Mouse (Mus musculus) forebrain, embryonic 16.5 days (tissue): Measurements from ENCODE around the gene Cyp27b1. TPM values are rescaled to one million over a fixed set of nuclear protein-coding genes. Genes with fewer than 3 reads are reported as not detected.

ENCODE experiments used
- ATAC-seq: fragments of 200-750 bp; cut with Nextera tagmentation; 2 replicates; pipeline ENCODE4 v1.8.0; 2017; ENCODE audit warnings: mild to moderate bottlenecking, moderate library complexity
- H3K27ac ChIP-seq: fragments of 300-500 bp; sonication (generic); 2 replicates; pipeline ENCODE4 v1.5.1; 2014; ENCODE audit warnings: low read length, control low read depth
- H3K27me3 ChIP-seq: fragments of 300-500 bp; sonication (generic); replicated peaks from 2 replicates; pipeline ENCODE4 v1.6.1; 2014; ENCODE audit warnings: low read length; ENCODE audit not compliant: control insufficient read depth, insufficient read depth
- H3K36me3 ChIP-seq: fragments of 300-500 bp; sonication (generic); 2 replicates; pipeline ENCODE4 v1.6.1; 2014; ENCODE audit not compliant: control insufficient read depth, insufficient read depth
- H3K4me1 ChIP-seq: fragments of 300-500 bp; sonication (generic); replicated peaks from 2 replicates; pipeline ENCODE4 v1.6.1; 2014; ENCODE audit warnings: low read length; ENCODE audit not compliant: control insufficient read depth, insufficient read depth
- H3K4me2 ChIP-seq: fragments of 300-500 bp; sonication (generic); 2 replicates; pipeline ENCODE4 v1.6.1; 2014; ENCODE audit warnings: mild to moderate bottlenecking, low read length, control low read depth
- H3K4me3 ChIP-seq: fragments of 300-500 bp; sonication (generic); replicated peaks from 2 replicates; pipeline ENCODE4 v1.5.1; 2014; ENCODE audit warnings: mild to moderate bottlenecking, low read length, control low read depth
- H3K9ac ChIP-seq: fragments of 300-500 bp; sonication (generic); replicated peaks from 2 replicates; pipeline ENCODE4 v1.6.1; 2014; ENCODE audit warnings: low read depth, low read length, control low read depth
- H3K9me3 ChIP-seq: fragments of 300-500 bp; sonication (generic); 2 replicates; pipeline ENCODE4 v1.6.1; 2016; ENCODE audit warnings: low read length; ENCODE audit not compliant: control insufficient read depth
- WGBS: fragments of 180-500 bp; shearing (Covaris S2); extraction: QIAGEN DNeasy Blood & Tissue Kit; methylation state at CpG from one replicate; pipeline ENCODE4 v1.1.7; 2014; 5-methylcytosine and 5-hydroxymethylcytosine counted together
- microRNA counts: library from miRNA; unstranded; fragments of <30 nt; microRNA quantifications from one replicate; lab custom pipeline; 2016
- microRNA-seq: library from miRNA; unstranded; fragments of <30 nt; microRNA quantifications from one replicate; pipeline ENCODE4, GENCODE M21; 2017
- polyA plus RNA-seq: library from polyadenylated mRNA; unstranded; fragments of >200 nt; fragmentation: Nextera tagmentation; extraction: Ambion mirVana; gene quantifications from 2 replicates; pipeline ENCODE4 v1.2.1, GENCODE M21; 2015

The Cyp27b1 gene
- polyA plus RNA-seq, 1 experiment from 2014 or later = 0.20 TPM

DNA sequence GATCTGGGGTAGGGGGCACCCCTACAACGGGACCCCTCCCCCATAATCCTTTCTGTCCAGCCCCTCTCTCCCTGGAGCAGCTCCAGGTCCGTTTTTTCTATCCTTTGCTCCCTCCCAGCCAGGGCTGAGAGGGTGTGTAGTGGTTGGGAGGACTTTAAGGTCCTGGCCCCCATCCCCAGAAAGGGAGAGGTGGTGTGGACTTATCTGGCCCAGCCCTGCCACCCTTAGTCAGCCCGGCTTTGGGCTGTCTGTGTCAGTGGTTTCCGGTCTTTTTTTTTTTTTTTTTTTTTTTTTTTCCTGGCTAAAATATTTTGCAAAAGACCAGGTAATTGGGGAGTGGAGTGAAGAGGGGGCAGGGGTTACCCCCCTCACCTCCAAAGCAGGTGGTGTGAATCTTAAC is 44.7 kb downstream of the Cyp27b1 start:
- ATAC-seq = no peak
- H3K9me3 ChIP-seq = no peaks in the 10 kb centered on the region
- H3K4me2 ChIP-seq = no peak overlapping the region
- no peak overlapping the region for H3K9ac ChIP-seq
- H3K27me3 ChIP-seq = peaks cover 36% of the 10 kb centered on the region
- no peak overlapping the region for H3K27ac ChIP-seq
- H3K4me1 ChIP-seq = peaks cover 24% of the 10 kb centered on the region
- WGBS = 56% methylated on average over 4 of the region's 4 CpGs
- H3K4me3 ChIP-seq = no peak overlapping the region
- peaks cover 13% of the 10 kb centered on the region for H3K36me3 ChIP-seq

DNA sequence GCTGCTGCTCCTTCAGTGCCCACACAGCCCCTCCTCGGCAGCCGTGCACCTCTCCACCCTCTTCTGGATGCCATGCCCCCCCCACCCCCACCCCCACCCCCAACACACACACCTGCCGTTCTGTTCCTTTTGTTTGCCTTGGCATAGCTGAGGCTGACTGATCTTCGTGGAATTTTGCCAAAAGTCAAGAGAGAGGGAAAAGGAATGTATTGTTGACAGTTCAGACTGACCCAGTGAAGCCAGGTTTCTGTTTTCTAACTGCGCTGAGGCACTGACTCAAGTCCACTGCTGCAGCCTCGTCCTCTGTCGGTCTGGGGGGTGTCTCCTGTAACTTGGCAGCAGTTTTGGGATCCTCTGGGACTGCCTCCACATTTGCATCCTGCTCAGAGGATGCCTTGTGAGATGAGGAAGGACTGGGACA is 46.3 kb downstream of the Cyp27b1 start:
- peaks cover 27% of the 10 kb centered on the region for H3K27me3 ChIP-seq
- peaks cover 24% of the 10 kb centered on the region for H3K4me1 ChIP-seq
- no peak for ATAC-seq
- H3K9ac ChIP-seq = no peak overlapping the region
- no peak overlapping the region for H3K27ac ChIP-seq
- WGBS = 24% methylated on average over 7 of the region's 7 CpGs
- H3K4me2 ChIP-seq = no peak overlapping the region
- no peaks in the 10 kb centered on the region for H3K9me3 ChIP-seq
- no peak overlapping the region for H3K4me3 ChIP-seq
- peaks cover 12% of the 10 kb centered on the region for H3K36me3 ChIP-seq

DNA sequence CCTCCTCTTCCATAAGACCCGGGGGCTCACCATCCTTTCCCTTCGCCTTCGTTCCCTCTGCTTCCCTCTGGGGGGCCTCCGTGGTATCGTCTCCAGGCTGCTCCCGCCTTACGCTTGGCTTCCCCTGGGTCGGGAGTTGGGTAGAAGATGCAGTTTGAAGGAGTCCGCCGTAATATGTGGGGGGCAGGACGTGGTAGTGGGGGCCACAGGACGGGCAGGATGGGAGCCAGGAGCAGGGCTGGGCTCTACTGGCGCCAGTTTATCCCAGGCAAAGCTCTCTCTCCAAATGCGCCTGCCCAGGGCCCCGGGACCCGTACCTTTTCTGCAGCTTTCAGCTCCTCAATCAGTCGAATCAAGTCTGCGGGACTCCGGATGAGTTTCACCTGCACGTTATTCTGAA is 50.5 kb downstream of the Cyp27b1 start:
- Histone ChIP-seq H3K4me2 (no peak overlapping the region), H3K9ac (no peak overlapping the region), H3K9me3 (no peaks in the 10 kb centered on the region), H3K4me3 (no peak overlapping the region), H3K36me3 (peaks cover 14% of the 10 kb centered on the region), H3K4me1 (peaks cover 6% of the 10 kb centered on the region; the same call in 1 of the 2 replicates), H3K27ac (no peak overlapping the region), H3K27me3 (no peaks in the 10 kb centered on the region)
- ATAC-seq = no peak
- 80% methylated on average over 20 of the region's 20 CpGs for WGBS

DNA sequence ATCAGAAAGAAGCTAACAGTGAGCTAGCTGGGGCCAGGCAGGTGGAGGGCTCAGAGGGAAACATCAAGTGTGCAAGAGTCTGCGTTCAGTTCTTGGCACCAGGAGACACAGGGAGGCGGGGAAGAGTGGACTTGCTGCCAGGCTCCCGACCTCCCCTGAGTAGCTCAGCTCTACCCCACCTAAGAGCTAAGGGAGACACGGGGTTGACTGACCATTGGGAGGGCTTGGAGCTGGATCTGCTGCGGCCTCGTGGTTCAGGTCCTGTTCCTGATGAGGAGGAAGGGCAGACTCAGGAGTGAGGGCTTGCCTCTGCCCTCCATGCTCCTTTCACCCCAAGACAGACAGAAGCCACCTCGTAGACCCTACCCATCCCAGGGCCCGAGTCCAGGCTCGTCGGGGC is 51.1 kb downstream of the Cyp27b1 start:
- no peak overlapping the region for H3K4me3 ChIP-seq
- H3K27me3 ChIP-seq = no peaks in the 10 kb centered on the region
- no peak overlapping the region for H3K27ac ChIP-seq
- 86% methylated on average over 9 of the region's 10 CpGs for WGBS
- no peak overlapping the region for H3K4me2 ChIP-seq
- no peak overlapping the region for H3K9ac ChIP-seq
- no peak for ATAC-seq
- peaks cover 6% of the 10 kb centered on the region; the same call in 1 of the 2 replicates for H3K4me1 ChIP-seq
- no peaks in the 10 kb centered on the region for H3K9me3 ChIP-seq
- H3K36me3 ChIP-seq = peaks cover 14% of the 10 kb centered on the region

DNA sequence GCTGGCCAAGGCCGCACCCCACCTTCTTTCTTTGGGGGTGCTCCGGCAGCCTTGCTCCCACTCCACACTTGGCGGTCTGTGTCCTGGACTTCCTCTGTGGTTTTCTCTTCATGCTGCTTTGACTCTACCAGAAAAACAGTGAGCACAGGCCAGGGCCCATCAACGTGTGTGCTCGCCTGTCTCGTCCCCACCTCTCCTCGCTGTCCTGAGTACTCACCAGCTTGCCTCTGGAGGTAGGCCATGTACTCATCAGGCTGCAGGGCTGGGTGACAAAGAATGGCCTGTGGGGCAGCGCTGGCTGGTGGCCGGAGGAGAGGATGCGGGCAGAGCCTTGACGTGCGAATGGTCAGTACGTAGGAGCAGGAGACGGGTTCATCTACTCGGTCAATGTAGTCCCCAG is 51.8 kb downstream of the Cyp27b1 start:
- no peak for ATAC-seq
- no peaks in the 10 kb centered on the region for H3K9me3 ChIP-seq
- H3K27me3 ChIP-seq = no peaks in the 10 kb centered on the region
- peaks cover 14% of the 10 kb centered on the region for H3K36me3 ChIP-seq
- H3K9ac ChIP-seq = no peak overlapping the region
- 94% methylated on average over 15 of the region's 15 CpGs for WGBS
- H3K27ac ChIP-seq = no peak overlapping the region
- H3K4me1 ChIP-seq = no peaks in the 10 kb centered on the region
- no peak overlapping the region for H3K4me2 ChIP-seq
- no peak overlapping the region for H3K4me3 ChIP-seq

DNA sequence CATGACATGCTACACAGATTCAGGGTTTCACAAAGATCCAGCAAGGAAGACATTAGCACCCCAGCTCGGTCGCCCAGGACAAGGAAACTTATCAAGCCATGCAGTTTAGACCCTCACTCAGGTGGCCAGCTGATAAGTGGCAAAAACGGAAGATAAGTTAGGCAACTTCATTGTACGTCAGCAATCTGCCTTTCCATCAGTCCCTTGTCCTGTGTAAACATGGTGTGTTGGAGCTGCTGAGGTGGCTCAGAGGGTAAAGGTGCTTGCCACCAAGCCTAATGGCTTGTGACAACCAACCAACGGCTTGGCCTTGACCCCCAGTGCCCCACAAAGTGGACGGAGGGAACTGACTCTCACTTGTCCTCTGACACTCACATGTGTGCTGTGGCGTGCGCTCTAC is 52.4 kb downstream of the Cyp27b1 start:
- no peak overlapping the region for H3K9ac ChIP-seq
- H3K27me3 ChIP-seq = no peaks in the 10 kb centered on the region
- 89% methylated on average over 8 of the region's 8 CpGs for WGBS
- H3K27ac ChIP-seq = no peak overlapping the region
- ATAC-seq = no peak
- no peaks in the 10 kb centered on the region for H3K9me3 ChIP-seq
- H3K4me3 ChIP-seq = no peak overlapping the region
- no peak overlapping the region for H3K4me2 ChIP-seq
- no peaks in the 10 kb centered on the region for H3K4me1 ChIP-seq
- peaks cover 14% of the 10 kb centered on the region for H3K36me3 ChIP-seq

DNA sequence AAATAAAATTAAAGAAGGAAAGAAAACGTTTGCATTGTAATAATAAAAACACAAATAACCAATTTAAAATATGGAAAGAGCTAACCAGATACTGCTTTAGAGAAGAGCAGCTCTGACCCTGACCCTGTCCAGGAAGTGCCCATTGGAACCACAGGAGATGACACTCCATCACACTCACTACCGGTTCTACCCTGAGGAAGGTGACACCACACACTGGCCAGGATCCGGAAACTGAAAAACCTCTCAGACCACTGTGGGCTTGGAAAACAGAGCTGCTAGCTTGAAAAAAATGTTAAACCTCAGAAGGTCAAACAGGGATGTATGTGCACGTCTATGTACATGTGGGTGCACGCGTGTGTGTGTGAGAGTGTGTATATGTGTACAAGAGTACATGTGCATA is 53.1 kb downstream of the Cyp27b1 start:
- WGBS = 86% methylated on average over 6 of the region's 6 CpGs
- Histone ChIP-seq H3K27ac (no peak overlapping the region), H3K4me2 (no peak overlapping the region), H3K4me1 (no peaks in the 10 kb centered on the region), H3K9me3 (no peaks in the 10 kb centered on the region), H3K27me3 (no peaks in the 10 kb centered on the region), H3K9ac (no peak overlapping the region), H3K4me3 (no peak overlapping the region), H3K36me3 (peaks cover 9% of the 10 kb centered on the region; the same call in 1 of the 2 replicates)
- no peak for ATAC-seq

MicroRNAs within 50 kb of the gene (microRNA counts, 519-probe panel; counts per million panel counts)
- not detected for microRNA mmu-miR-546 (lab: Ali Mortazavi, UCI)

Small RNAs within 50 kb of the gene (microRNA-seq; reads per million reads assigned to microRNA genes)
- not detected for gene Mir546

Other genes starting within 250 kb of the Cyp27b1 start
- 10.0 and 10.5 TPM in 2 replicates for gene Atp23, start 146.9 kb upstream of the Cyp27b1 start, polyA plus RNA-seq
- gene Ctdsp2, start 69.5 kb upstream of the Cyp27b1 start, polyA plus RNA-seq = 22.9 and 27.6 TPM in 2 replicates
- 0.15 and 0.40 TPM in 2 replicates for gene Avil, start 47.5 kb upstream of the Cyp27b1 start, polyA plus RNA-seq
- 60.8 and 66.0 TPM in 2 replicates for gene Tsfm, start 17.4 kb upstream of the Cyp27b1 start, polyA plus RNA-seq
- gene Mettl1, start 6.8 kb upstream of the Cyp27b1 start, polyA plus RNA-seq = 20.1 and 23.0 TPM in 2 replicates
- gene Eef1akmt3, start 6.7 kb upstream of the Cyp27b1 start, polyA plus RNA-seq = 0.11 and 0.18 TPM in 2 replicates
- gene March9, start 11.9 kb downstream of the Cyp27b1 start, polyA plus RNA-seq = 5.3 and 6.6 TPM in 2 replicates
- 1,494 and 1,664 TPM in 2 replicates for gene Cdk4, start 15.3 kb downstream of the Cyp27b1 start, polyA plus RNA-seq
- 119 and 120 TPM in 2 replicates for gene Tspan31, start 22.0 kb downstream of the Cyp27b1 start, polyA plus RNA-seq
- gene Agap2, start 27.0 kb downstream of the Cyp27b1 start, polyA plus RNA-seq = 2.2 and 4.7 TPM in 2 replicates
- 125 and 126 TPM in 2 replicates for gene Os9, start 72.9 kb downstream of the Cyp27b1 start, polyA plus RNA-seq
- 41.5 and 45.8 TPM in 2 replicates for gene B4galnt1, start 117.0 kb downstream of the Cyp27b1 start, polyA plus RNA-seq
- 1.0 and 1.6 TPM in 2 replicates for gene Slc26a10, start 132.4 kb downstream of the Cyp27b1 start, polyA plus RNA-seq
- 32.3 and 33.0 TPM in 2 replicates for gene Arhgef25, start 141.8 kb downstream of the Cyp27b1 start, polyA plus RNA-seq
- 179 and 224 TPM in 2 replicates for gene Dtx3, start 147.5 kb downstream of the Cyp27b1 start, polyA plus RNA-seq
- 26.7 and 28.4 TPM in 2 replicates for gene Pip4k2c, start 163.3 kb downstream of the Cyp27b1 start, polyA plus RNA-seq
- gene Kif5a, start 215.1 kb downstream of the Cyp27b1 start, polyA plus RNA-seq = 98.9 and 106 TPM in 2 replicates
- 319 and 342 TPM in 2 replicates for gene Dctn2, start 218.1 kb downstream of the Cyp27b1 start, polyA plus RNA-seq
- 10.2 and 15.3 TPM in 2 replicates for gene Mbd6, start 240.8 kb downstream of the Cyp27b1 start, polyA plus RNA-seq